Comparison of ENCODE assay signal across 9 mouse cellular contexts in the genomic region with DNA sequence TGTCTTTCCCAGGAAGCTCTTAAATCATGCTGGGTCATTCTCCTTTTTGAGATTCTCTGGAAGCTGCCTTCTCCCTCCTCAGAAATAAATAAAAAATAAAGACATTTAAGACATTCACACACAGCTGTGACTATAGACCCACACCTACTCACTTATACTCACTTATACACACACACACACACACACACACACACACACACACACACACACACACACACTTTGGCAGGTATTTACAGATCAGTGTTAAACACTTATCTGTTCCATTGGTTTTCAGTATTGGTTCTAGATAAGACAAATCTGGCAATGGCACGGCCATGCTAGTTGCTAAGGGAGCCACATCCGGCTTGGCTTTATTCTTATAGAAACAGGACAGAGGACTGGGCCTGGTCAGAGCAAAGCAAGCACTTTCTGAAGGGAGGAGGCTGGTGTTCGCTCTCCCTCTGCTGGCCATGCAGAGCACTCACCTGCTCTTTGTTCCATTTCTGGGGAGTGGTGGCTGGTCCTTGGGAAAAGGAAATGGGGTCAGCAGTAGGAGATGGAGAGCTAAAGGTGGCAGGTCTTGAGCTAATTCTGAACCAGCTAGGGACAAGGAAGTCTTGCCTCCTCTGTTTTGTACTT.
DNase-seq lines count a peak whose midpoint lies in the region; ATAC-seq and TF ChIP-seq lines count a peak whose summit lies in the region.
"Had no signal": no experiment of that assay in that cellular context is flagged by ENCODE, and none has a peak within 500 bp of the region (broad histone marks: within the 10 kb centered on the region; RNA-seq: fewer than 3 reads in every experiment).

No protein-coding gene starts in this region.

- H3K9ac ChIP-seq in midbrain, embryonic 14.5 days (replicated peaks; ENCODE audit: low read length), result no peak overlapping the region
- H3K9ac ChIP-seq: liver, embryonic 15.5 days had no signal

- H3K27me3 ChIP-seq in midbrain, embryonic 14.5 days (ENCODE audit: control insufficient read depth, insufficient read depth, low read length), result no peaks in the 10 kb centered on the region
- H3K27me3 ChIP-seq: liver, embryonic 15.5 days had no signal

- DNase-seq in gastrocnemius, adult 18-20 months (ENCODE audit: low spot score), result peak; percentile 14
- DNase-seq in gastrocnemius, adult 8-10 months (ENCODE audit: low spot score in 2 of 2), result no peak
- DNase-seq in adrenal gland, adult 8-10 months, result peak; percentile 12
- DNase-seq in induced T-regulatory cell, adult 2 months (ENCODE audit: low read depth), result peak; percentile 6
- peak; percentile 53 for DNase-seq in left cerebral cortex, postnatal 4 days
- DNase-seq in midbrain, embryonic 14.5 days, result peak; percentile 74
- DNase-seq in T-cell, adult 2 months (ENCODE audit: low spot score), result no peak

- no peak overlapping the region for H3K27ac ChIP-seq in embryonic fibroblast, embryonic 13.5 days (ENCODE audit: insufficient read depth, low read length)
- H3K27ac ChIP-seq in midbrain, embryonic 14.5 days (replicated peaks; ENCODE audit: low read depth, low read length), result no peak overlapping the region
- H3K27ac ChIP-seq: liver, embryonic 15.5 days had no signal

- ATAC-seq in midbrain, embryonic 14.5 days (ENCODE audit: low FRiP score, low TSS enrichment), result peak; percentile 85

- no peaks in the 10 kb centered on the region for H3K4me1 ChIP-seq in embryonic fibroblast, embryonic 13.5 days (ENCODE audit: control insufficient read depth, insufficient read depth, low read length)
- no peaks in the 10 kb centered on the region for H3K4me1 ChIP-seq in midbrain, embryonic 14.5 days (ENCODE audit: control insufficient read depth, insufficient read depth, low read length)
- H3K4me1 ChIP-seq: liver, embryonic 15.5 days had no signal

- H3K4me3 ChIP-seq in embryonic fibroblast, embryonic 13.5 days (ENCODE audit: insufficient read depth, low read length), result no peak overlapping the region
- H3K4me3 ChIP-seq in midbrain, embryonic 14.5 days (replicated peaks; ENCODE audit: low read depth, low read length), result no peak overlapping the region
- H3K4me3 ChIP-seq: liver, embryonic 15.5 days had no signal

- 16% methylated on average over 3 of the region's 3 CpGs for WGBS in midbrain, embryonic 14.5 days

- no peak overlapping the region for H3K4me2 ChIP-seq in midbrain, embryonic 14.5 days (ENCODE audit: low read length)
- H3K4me2 ChIP-seq: liver, embryonic 15.5 days had no signal

- TF ChIP-seq POLR2A in embryonic fibroblast, embryonic 13.5 days (IDR thresholded peaks at IDR 0.05; ENCODE audit: low read depth, low read length), result no peak

- H3K36me3 ChIP-seq in midbrain, embryonic 14.5 days (ENCODE audit: control insufficient read depth, insufficient read depth, low read length), result no peaks in the 10 kb centered on the region
- H3K36me3 ChIP-seq: liver, embryonic 15.5 days had no signal

- intact Hi-C loops in left cerebral cortex, postnatal 4 days (cut with DNase I), result no loop called here

- H3K9me3 ChIP-seq in midbrain, embryonic 14.5 days (ENCODE audit: control insufficient read depth, low read length), result no peaks in the 10 kb centered on the region
- H3K9me3 ChIP-seq: liver, embryonic 15.5 days had no signal

- TF ChIP-seq CTCF in embryonic fibroblast, embryonic 13.5 days (IDR thresholded peaks at IDR 0.05; ENCODE audit: borderline replicate concordance, insufficient read depth, low read length), result peak; percentile 79

Comparison
In these comparisons a context has a peak if more than half of its experiments do, and no peak if none do; other contexts are left out.
1. DNase-seq: peak in gastrocnemius, adult 18-20 months (single experiment), adrenal gland, adult 8-10 months (single experiment), induced T-regulatory cell, adult 2 months (single experiment), left cerebral cortex, postnatal 4 days (single experiment) and midbrain, embryonic 14.5 days (single experiment); none in gastrocnemius, adult 8-10 months (0 of 2) and T-cell, adult 2 months (single experiment).